Mouse (Mus musculus) CH12.LX (cell line): ENCODE results near the gene Mmp14. TPM values are rescaled to one million over a fixed set of nuclear protein-coding genes. Genes with fewer than 3 reads are reported as not detected.

ENCODE experiments used
- DNase-seq: peaks from one replicate; pipeline ENCODE4 v3.0.0-alpha.2; 2013; ENCODE audit errors: extremely low read depth
- H3K27ac ChIP-seq: 2 replicates; pipeline ENCODE4 v1.5.1; 2012; ENCODE audit warnings: low read depth, mild to moderate bottlenecking, control low read depth, moderate library complexity; ENCODE audit not compliant: insufficient read depth
- H3K27me3 ChIP-seq: replicated peaks from 2 replicates; pipeline ENCODE3; 2012; ENCODE audit warnings: inconsistent platforms
- H3K36me3 ChIP-seq, 2 experiments: replicated peaks in 1 of 2; 2 replicates each; pipeline versions ENCODE3 to v1.6.1; 2012; ENCODE audit warnings: inconsistent platforms in 1 of 2, low read length in 1 of 2, mild to moderate bottlenecking in 1 of 2, mixed read lengths in 1 of 2, moderate library complexity in 1 of 2; ENCODE audit not compliant: control insufficient read depth in 1 of 2, insufficient read depth in 1 of 2
- H3K4me1 ChIP-seq, 2 experiments: 2 replicates each; pipeline ENCODE4 v1.6.1; 2012; ENCODE audit warnings: inconsistent platforms in 1 of 2, moderate library complexity in 1 of 2; ENCODE audit not compliant: insufficient read depth in 2 of 2, control insufficient read depth in 1 of 2
- H3K4me2 ChIP-seq: 2 replicates; pipeline ENCODE4 v1.6.1; 2012; ENCODE audit warnings: low read depth, mild to moderate bottlenecking, control low read depth; ENCODE audit not compliant: poor library complexity, insufficient read depth, severe bottlenecking
- H3K4me3 ChIP-seq, 3 experiments: fragments of 150-350 bp in 1 of 3; sonication (generic) in 1 of 3; replicated peaks in 1 of 3; 2 replicates each; pipeline versions ENCODE3 to v1.5.1; 2011 to 2012; ENCODE audit warnings: low read depth in 2 of 3, low read length in 2 of 3, mild to moderate bottlenecking in 2 of 3, moderate library complexity in 2 of 3, control low read depth in 1 of 3, improper control_type of control experiment in 1 of 3, inconsistent platforms in 1 of 3, mixed read lengths in 1 of 3; ENCODE audit not compliant: poor library complexity in 1 of 3
- H3K79me2 ChIP-seq: replicated peaks from 2 replicates; pipeline ENCODE4 v1.6.1; 2012; ENCODE audit warnings: mild to moderate bottlenecking, moderate library complexity; ENCODE audit not compliant: control insufficient read depth, poor library complexity, insufficient read depth, severe bottlenecking; ENCODE audit errors: extremely low read depth
- H3K9ac ChIP-seq: 2 replicates; pipeline ENCODE4 v1.6.1; 2012; ENCODE audit warnings: low read depth, mild to moderate bottlenecking, control low read depth, moderate library complexity; ENCODE audit not compliant: insufficient read depth
- H3K9me3 ChIP-seq: replicated peaks from 2 replicates; pipeline ENCODE3; 2012; ENCODE audit warnings: low read length, inconsistent platforms, mixed read lengths
- BHLHE40 ChIP-seq: IDR thresholded peaks from 2 replicates; pipeline ENCODE4 v1.6.1; 2011; ENCODE audit warnings: mild to moderate bottlenecking, low read depth, low read length, improper control_type of control experiment
- CHD1 ChIP-seq: IDR thresholded peaks from 2 replicates; pipeline ENCODE4 v1.6.1; 2012; ENCODE audit warnings: low read depth, low read length, improper control_type of control experiment, inconsistent platforms
- CTCF ChIP-seq, 2 experiments: IDR thresholded peaks in 1 of 2; conservative IDR thresholded peaks in 1 of 2; 2 replicates each; pipeline ENCODE4 v1.5.1; 2011 to 2012; ENCODE audit warnings: low read depth in 2 of 2, low read length in 2 of 2, improper control_type of control experiment in 1 of 2, inconsistent platforms in 1 of 2, mild to moderate bottlenecking in 1 of 2, moderate library complexity in 1 of 2
- E2F4 ChIP-seq: IDR thresholded peaks from 2 replicates; pipeline ENCODE4 v1.6.1; 2011; ENCODE audit warnings: low read depth, low read length, improper control_type of control experiment; ENCODE audit not compliant: insufficient replicate concordance
- HCFC1 ChIP-seq: IDR thresholded peaks from 2 replicates; pipeline ENCODE4 v1.6.1; 2012; ENCODE audit warnings: low read depth, mild to moderate bottlenecking, inconsistent platforms, low read length, improper control_type of control experiment
- IRF4 ChIP-seq: IDR thresholded peaks from 2 replicates; pipeline ENCODE4 v1.6.1; 2014; ENCODE audit warnings: low read depth, mild to moderate bottlenecking, inconsistent platforms, low read length, improper control_type of control experiment
- MAFK ChIP-seq: IDR thresholded peaks from 2 replicates; pipeline ENCODE4 v1.6.1; 2011; ENCODE audit warnings: low read length, improper control_type of control experiment; ENCODE audit not compliant: insufficient replicate concordance
- MAZ ChIP-seq: IDR thresholded peaks from 2 replicates; pipeline ENCODE4 v1.6.1; 2012; ENCODE audit warnings: low read depth, mild to moderate bottlenecking, inconsistent platforms, low read length, improper control_type of control experiment, moderate library complexity
- MEF2A ChIP-seq: IDR thresholded peaks from 2 replicates; pipeline ENCODE4 v1.6.1; 2014; ENCODE audit warnings: low read depth, mild to moderate bottlenecking, inconsistent platforms, low read length, improper control_type of control experiment, borderline replicate concordance
- NELFE ChIP-seq: IDR thresholded peaks from 2 replicates; pipeline ENCODE4 v1.6.1; 2011; ENCODE audit warnings: low read depth, low read length, improper control_type of control experiment
- NRF1 ChIP-seq: IDR thresholded peaks from 2 replicates; pipeline ENCODE4 v1.6.1; 2014; ENCODE audit warnings: low read depth, mild to moderate bottlenecking, inconsistent platforms, low read length, improper control_type of control experiment, moderate library complexity
- PAX5 ChIP-seq: IDR thresholded peaks from 2 replicates; pipeline ENCODE4 v1.6.1; 2012; ENCODE audit warnings: low read length, inconsistent platforms, mixed read lengths
- RAD21 ChIP-seq: IDR thresholded peaks from 2 replicates; pipeline ENCODE4 v1.6.1; 2011; ENCODE audit warnings: low read depth, mild to moderate bottlenecking, low read length, improper control_type of control experiment, moderate library complexity
- SIN3A ChIP-seq: IDR thresholded peaks from 2 replicates; pipeline ENCODE4 v1.6.1; 2012; ENCODE audit warnings: low read length, improper control_type of control experiment, inconsistent platforms
- SMC3 ChIP-seq: IDR thresholded peaks from 2 replicates; pipeline ENCODE4 v1.6.1; 2011; ENCODE audit warnings: low read depth, low read length, improper control_type of control experiment
- UBTF ChIP-seq: IDR thresholded peaks from 2 replicates; pipeline ENCODE4 v1.6.1; 2012; ENCODE audit warnings: low read depth, mild to moderate bottlenecking, inconsistent platforms, low read length, improper control_type of control experiment, moderate library complexity
- USF1 ChIP-seq: IDR thresholded peaks from 2 replicates; pipeline ENCODE4 v1.6.1; 2014; ENCODE audit warnings: low read depth, mild to moderate bottlenecking, inconsistent platforms, low read length, improper control_type of control experiment
- USF2 ChIP-seq: conservative IDR thresholded peaks from 2 replicates; pipeline ENCODE4 v1.6.1; 2011; ENCODE audit warnings: low read depth, low read length, improper control_type of control experiment
- ZC3H11A ChIP-seq: IDR thresholded peaks from 2 replicates; pipeline ENCODE4 v1.6.1; 2012; ENCODE audit warnings: low read depth, mild to moderate bottlenecking, inconsistent platforms, low read length, improper control_type of control experiment
- dilution Hi-C: fragments of 300-500 bp; cut with MboI; formaldehyde crosslinking; loops from 2 replicates; pipeline ENCODE4 v1.14.3; 2020; ENCODE audit warnings: low sequenced_read_pairs; ENCODE audit not compliant: extremely low pct_unique_long_range_greater_than_20kb, extremely low pct_ligation_motif_present
- in situ Hi-C: fragments of 300-500 bp; cut with MboI; formaldehyde crosslinking; loops from 3 replicates; pipeline ENCODE4 v1.14.3; 2019; ENCODE audit warnings: low sequenced_read_pairs, low pct_ligation_motif_present, low pct_unique_long_range_greater_than_20kb, mixed read lengths
- polyA plus RNA-seq: library from polyadenylated mRNA; unstranded; fragments of >175 nt; gene quantifications from 2 replicates; pipeline ENCODE4 v1.2.1, GENCODE M21; 2012; ENCODE audit warnings: low read depth; ENCODE audit not compliant: insufficient read length
- total RNA-seq, 2 experiments: library from RNA; depleted of rRNA; stranded (reverse); fragments of 300-350 nt in 1 of 2; fragments of >200 nt in 1 of 2; gene quantifications; 2 replicates each; pipeline ENCODE4 v1.2.3; 2012 to 2014

Gene Mmp14
- total and polyA plus RNA-seq, 3 experiments = 0.08 TPM; not detected in 1

DNA sequence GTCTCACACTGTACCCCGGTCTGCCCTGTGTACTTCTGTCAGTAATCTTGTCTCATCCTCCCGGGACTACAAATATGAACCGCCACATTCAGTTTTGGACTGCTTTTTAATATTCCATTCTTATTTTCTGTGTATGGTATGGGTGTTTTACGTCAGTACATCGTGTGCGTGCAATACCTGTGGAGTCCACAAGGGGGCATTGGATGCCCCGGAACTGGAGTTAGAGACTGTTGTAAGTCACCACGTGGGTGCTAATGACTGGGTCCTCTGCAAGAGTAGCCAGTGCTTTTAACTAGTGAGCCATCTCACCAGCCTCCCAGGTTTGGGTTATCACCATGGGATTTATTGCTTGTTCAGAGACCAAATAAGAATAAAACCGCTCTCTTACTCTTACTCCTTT lies 51.1 kb downstream of the Mmp14 start (continued):
- no peak for TF ChIP-seq MAFK
- TF ChIP-seq CTCF (conservative IDR thresholded peaks at IDR 0.05 in 1 of 2, IDR thresholded peaks at IDR 0.05 in 1 of 2; ENCODE audit: low read depth in 2 of 2, low read length in 2 of 2) = peak; percentile 71
- TF ChIP-seq NELFE = no peak
- TF ChIP-seq BHLHE40 = no peak
- TF ChIP-seq MAZ = no peak
- TF ChIP-seq PAX5 = no peak
- TF ChIP-seq RAD21 = peak; percentile 44
- no peak for TF ChIP-seq MEF2A
- TF ChIP-seq USF2 = no peak
- TF ChIP-seq ZC3H11A = no peak
- TF ChIP-seq CHD1 = no peak
- TF ChIP-seq HCFC1 = no peak

DNA sequence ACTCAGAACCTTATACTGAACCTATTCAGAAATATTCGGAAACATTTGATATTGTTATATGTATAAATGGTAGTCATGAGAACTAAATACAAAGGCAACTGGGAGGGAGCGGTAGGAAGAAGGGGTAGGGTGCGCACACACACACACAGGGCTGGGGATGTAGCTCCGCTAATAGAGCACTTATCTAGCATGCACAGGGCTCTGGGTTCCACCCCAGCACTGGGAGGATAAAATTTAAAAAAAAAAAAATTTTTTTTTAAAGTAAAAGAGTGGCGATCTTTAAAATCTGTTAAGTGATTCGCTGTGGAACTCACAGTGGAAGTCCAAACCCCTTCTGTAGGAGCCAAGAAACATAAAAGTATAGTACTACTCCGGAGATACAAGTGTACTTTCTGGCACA lies 54.5 kb downstream of the Mmp14 start:
- dilution Hi-C loops = no loop called here

DNA sequence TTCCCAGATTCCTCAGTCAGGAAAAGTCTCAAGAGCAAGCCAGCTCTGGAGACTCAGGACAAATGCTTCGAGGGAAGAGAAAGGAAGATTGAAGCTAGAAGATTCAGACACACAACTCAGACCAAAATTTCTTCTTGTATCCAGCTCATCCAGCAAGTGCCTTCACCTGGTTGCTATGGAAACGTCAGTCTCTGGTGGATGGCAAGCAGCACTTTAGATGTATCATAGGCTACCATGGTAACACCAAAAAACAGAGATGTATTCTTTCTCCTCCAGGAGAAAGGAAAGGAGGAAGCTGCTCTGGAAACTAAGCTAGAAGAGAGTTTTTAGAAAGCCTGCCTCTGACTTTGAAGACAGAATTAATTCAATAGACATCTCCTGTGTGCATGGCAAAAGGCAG lies 56.3 kb downstream of the Mmp14 start:
- no peaks in the 10 kb centered on the region for H3K79me2 ChIP-seq
- no peak for DNase-seq
- no peaks in the 10 kb centered on the region for H3K36me3 ChIP-seq
- H3K9ac ChIP-seq = no peak overlapping the region
- in situ Hi-C loops (no loop called here), dilution Hi-C loops (no loop called here)
- no peaks in the 10 kb centered on the region for H3K27me3 ChIP-seq
- H3K4me1 ChIP-seq = peaks cover 0 to 15% of the 10 kb centered on the region in 2 experiments; a peak in 3 of 4 replicates
- H3K4me3 ChIP-seq = no peak overlapping the region
- H3K9me3 ChIP-seq = no peaks in the 10 kb centered on the region
- H3K27ac ChIP-seq = no peak overlapping the region
- no peak overlapping the region for H3K4me2 ChIP-seq
- no peak for TF ChIP-seq RAD21
- TF ChIP-seq USF2 = no peak
- TF ChIP-seq PAX5 = no peak
- no peak for TF ChIP-seq SIN3A
- TF ChIP-seq HCFC1 = no peak
- no peak for TF ChIP-seq E2F4
- no peak for TF ChIP-seq NELFE
- TF ChIP-seq SMC3 = no peak
- TF ChIP-seq MAFK = no peak
- no peak for TF ChIP-seq IRF4
- no peak for TF ChIP-seq NRF1
- no peak for TF ChIP-seq MAZ

More for the DNA sequence above, 54.5 kb downstream of the Mmp14 start:
- Histone ChIP-seq H3K27me3 (no peaks in the 10 kb centered on the region), H3K9me3 (no peaks in the 10 kb centered on the region), H3K4me2 (no peak overlapping the region), H3K9ac (no peak overlapping the region), H3K4me1 (peaks cover 4 to 10% of the 10 kb centered on the region in 2 experiments), H3K27ac (no peak overlapping the region), H3K79me2 (no peaks in the 10 kb centered on the region), H3K36me3 (no peaks in the 10 kb centered on the region), H3K4me3 (no peak overlapping the region)
- in situ Hi-C loops = no loop called here
- no peak for DNase-seq
- TF ChIP-seq BHLHE40 = no peak
- no peak for TF ChIP-seq USF1
- TF ChIP-seq USF2 = no peak
- no peak for TF ChIP-seq MAFK
- no peak for TF ChIP-seq UBTF
